Mouse (Mus musculus) spleen, adult 2 months (tissue): ENCODE measurements around the gene Eif4a2.

Experiments
- CTCF ChIP-seq: fragments of 200-500 bp; IDR thresholded peaks from 2 replicates; pipeline ENCODE4 v1.5.1; 2011; ENCODE audit warnings: mild to moderate bottlenecking, inconsistent platforms; ENCODE audit not compliant: insufficient read depth, insufficient read length, insufficient replicate concordance; ENCODE audit errors: extremely low read depth
- POLR2A ChIP-seq: fragments of 200-500 bp; IDR thresholded peaks from 2 replicates; pipeline ENCODE4 v1.6.1; 2011; ENCODE audit warnings: low read depth, low read length, inconsistent platforms

DNA sequence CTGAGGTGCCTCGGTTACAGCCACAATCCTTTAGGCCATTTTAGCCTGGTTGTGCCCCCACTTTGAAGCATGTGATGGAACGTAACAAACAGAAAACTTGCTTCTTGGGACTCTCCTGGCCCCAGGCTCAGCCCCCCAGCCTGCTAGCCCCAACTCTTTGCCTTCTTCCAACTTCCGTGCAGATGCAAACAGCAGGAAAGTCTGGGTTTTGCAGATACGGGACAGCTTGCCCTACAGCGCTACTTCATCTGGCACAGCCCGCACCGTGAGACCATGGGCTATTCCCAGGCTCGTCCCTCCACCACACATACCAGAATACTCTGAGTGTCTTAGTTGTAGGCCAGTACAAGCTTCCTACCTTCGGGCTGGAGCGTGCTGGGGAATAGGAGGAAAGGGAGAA lies 6.6 kb upstream of the Eif4a2 start:
- TF ChIP-seq CTCF: no peak
- no peak for TF ChIP-seq POLR2A
